Mouse (Mus musculus) left cerebral cortex, postnatal 14 days (tissue): Measurements from ENCODE around the gene Insyn1. TPM values are rescaled to one million over a fixed set of nuclear protein-coding genes. Genes with fewer than 3 reads are reported as not detected.
A peak's percentile ranks its signal among the peaks of the same experiment; 100 is the strongest.

Experiments used
- DNase-seq, 2 experiments: peaks; one replicate each; pipeline ENCODE4 v3.0.0; 2021 to 2022; ENCODE audit warnings: low spot score in 2 of 2, mixed read lengths in 1 of 2
- intact Hi-C: fragments of 180-260 bp; cut with DNase I; formaldehyde crosslinking; loops from one replicate; pipeline ENCODE4 v1.15.1; 2025
- total RNA-seq, 2 experiments: library from RNA; stranded (reverse); gene quantifications; 2 replicates each; pipeline ENCODE4 v1.2.3; 2021

Gene Insyn1
- total RNA-seq, 2 experiments from 2014 or later, result 155 to 173 TPM

- DNase-seq, result peak; percentile 59 to 62
- intact Hi-C loops, result no loop called here
These were observed 20.9 kb upstream of the Insyn1 start for GRCm38 (mm10) chr9:58467345-58468025.

- intact Hi-C loops, result no loop called here
- no peak for DNase-seq
These were observed 17.9 kb upstream of the Insyn1 start for GRCm38 (mm10) chr9:58470466-58470865.

- no peak for DNase-seq
- intact Hi-C loops, result no loop called here
These were observed 15.1 kb upstream of the Insyn1 start for GRCm38 (mm10) chr9:58473211-58473815.

- intact Hi-C loops, result loop anchor here (5.0 kb wide), 1 partner anchor 45 kb away; no protein-coding TSS in a partner anchor
- DNase-seq, result no peak
These were observed 1.3 kb upstream of the Insyn1 start for GRCm38 (mm10) chr9:58487076-58487475.

GRCm38 (mm10) chr9:58489133-58489864 is 896 bp downstream of the Insyn1 start:
- intact Hi-C loops, result loop anchor here (2.0 to 5.0 kb wide), 2 partner anchors 47 to 158 kb away; no protein-coding TSS in a partner anchor
- DNase-seq, result no peak

GRCm38 (mm10) chr9:58489865-58490165 is 1.4 kb downstream of the Insyn1 start:
- DNase-seq, result no peak
- intact Hi-C loops, result loop anchor here (2.0 to 5.0 kb wide), 2 partner anchors 48 to 159 kb away; no protein-coding TSS in a partner anchor

- intact Hi-C loops, result no loop called here
- no peak for DNase-seq
These were observed 2.0 kb downstream of the Insyn1 start for GRCm38 (mm10) chr9:58490391-58490790.

GRCm38 (mm10) chr9:58495035-58495434 is 6.6 kb downstream of the Insyn1 start:
- DNase-seq, result peak in 1 of 2 experiments; percentile 35
- intact Hi-C loops, result no loop called here

- intact Hi-C loops, result no loop called here
- DNase-seq, result peak; percentile 52 to 61
These were observed 8.2 kb downstream of the Insyn1 start for GRCm38 (mm10) chr9:58496470-58497182.

GRCm38 (mm10) chr9:58497942-58498341 is 9.5 kb downstream of the Insyn1 start:
- intact Hi-C loops, result no loop called here
- no peak for DNase-seq

GRCm38 (mm10) chr9:58500946-58501345 is 12.5 kb downstream of the Insyn1 start:
- DNase-seq, result no peak
- intact Hi-C loops, result no loop called here

- intact Hi-C loops, result no loop called here
- no peak for DNase-seq
These were observed 19.0 kb downstream of the Insyn1 start for GRCm38 (mm10) chr9:58507216-58508005.

GRCm38 (mm10) chr9:58510452-58510851 is 22.0 kb downstream of the Insyn1 start:
- intact Hi-C loops, result no loop called here

GRCm38 (mm10) chr9:58513749-58514148 is 25.3 kb downstream of the Insyn1 start:
- intact Hi-C loops, result no loop called here
- DNase-seq, result no peak

More at GRCm38 (mm10) chr9:58510452-58510851, 22.0 kb downstream of the Insyn1 start:
- no peak for DNase-seq

GRCm38 (mm10) chr9:58516480-58516879 is 28.1 kb downstream of the Insyn1 start:
- intact Hi-C loops, result no loop called here
- no peak for DNase-seq

- intact Hi-C loops, result no loop called here
These were observed 29.7 kb downstream of the Insyn1 start for GRCm38 (mm10) chr9:58517866-58518750.

GRCm38 (mm10) chr9:58519953-58520352 is 31.6 kb downstream of the Insyn1 start:
- intact Hi-C loops, result no loop called here
- DNase-seq, result no peak

More at GRCm38 (mm10) chr9:58517866-58518750, 29.7 kb downstream of the Insyn1 start:
- no peak for DNase-seq
